Mouse (Mus musculus) embryonic fibroblast, embryonic 13.5 days (primary cell): Measurements from ENCODE around the gene Wnt4. TPM values are rescaled to one million over a fixed set of nuclear protein-coding genes. Genes with fewer than 3 reads are reported as not detected.

Experiments
- H3K27ac ChIP-seq: 2 replicates; pipeline ENCODE4 v1.5.1; 2012; ENCODE audit warnings: low read length, control low read depth, inconsistent platforms; ENCODE audit not compliant: insufficient read depth
- H3K4me1 ChIP-seq: 2 replicates; pipeline ENCODE4 v1.6.1; 2011; ENCODE audit warnings: low read length; ENCODE audit not compliant: control insufficient read depth, insufficient read depth
- H3K4me3 ChIP-seq: 2 replicates; pipeline ENCODE4 v1.5.1; 2011; ENCODE audit warnings: mild to moderate bottlenecking, control low read depth, low read length; ENCODE audit not compliant: insufficient read depth
- CTCF ChIP-seq: IDR thresholded peaks from 2 replicates; pipeline ENCODE4 v1.5.1; 2011; ENCODE audit warnings: mild to moderate bottlenecking, control low read depth, low read length, moderate library complexity, borderline replicate concordance; ENCODE audit not compliant: insufficient read depth
- POLR2A ChIP-seq: IDR thresholded peaks from 2 replicates; pipeline ENCODE4 v1.6.1; 2011; ENCODE audit warnings: low read depth, mild to moderate bottlenecking, control low read depth, low read length, moderate library complexity
- polyA plus RNA-seq: library from polyadenylated mRNA; stranded (reverse); fragments of >200 nt; gene quantifications from 2 replicates; pipeline ENCODE4 v1.2.4, GENCODE M21; 2011; ENCODE audit warnings: low read depth; ENCODE audit not compliant: missing spikeins, insufficient read length

The Wnt4 gene
- polyA plus RNA-seq, result 2.2 and 4.7 TPM in 2 replicates

DNA sequence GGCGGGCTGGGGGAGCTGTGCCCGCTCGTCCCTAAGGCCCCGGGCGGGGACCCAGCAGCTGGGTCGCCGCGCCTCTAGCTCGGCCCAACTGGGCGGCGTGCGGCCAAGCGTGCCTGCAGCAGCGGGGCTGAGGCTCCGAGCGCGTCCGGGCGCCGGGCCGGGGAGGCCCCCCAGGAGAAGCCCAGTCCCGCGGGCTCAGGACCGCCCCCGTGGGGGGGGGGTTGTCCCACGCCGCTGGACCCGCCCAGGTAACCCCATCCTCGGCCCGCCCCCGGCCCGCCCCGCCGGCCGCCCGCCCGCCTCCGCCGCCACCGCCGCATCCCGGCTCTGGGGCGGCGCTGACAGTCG lies at the start of gene Wnt4:
Wnt4 (plus strand) TSS at position 324 of the 348 bp plus-strand sequence.
- Histone ChIP-seq H3K4me1 (no peaks in the 10 kb centered on the region), H3K27ac (no peak within 1 kb of the TSS)
- no peak for TF ChIP-seq CTCF
- TF ChIP-seq POLR2A, result no peak

DNA sequence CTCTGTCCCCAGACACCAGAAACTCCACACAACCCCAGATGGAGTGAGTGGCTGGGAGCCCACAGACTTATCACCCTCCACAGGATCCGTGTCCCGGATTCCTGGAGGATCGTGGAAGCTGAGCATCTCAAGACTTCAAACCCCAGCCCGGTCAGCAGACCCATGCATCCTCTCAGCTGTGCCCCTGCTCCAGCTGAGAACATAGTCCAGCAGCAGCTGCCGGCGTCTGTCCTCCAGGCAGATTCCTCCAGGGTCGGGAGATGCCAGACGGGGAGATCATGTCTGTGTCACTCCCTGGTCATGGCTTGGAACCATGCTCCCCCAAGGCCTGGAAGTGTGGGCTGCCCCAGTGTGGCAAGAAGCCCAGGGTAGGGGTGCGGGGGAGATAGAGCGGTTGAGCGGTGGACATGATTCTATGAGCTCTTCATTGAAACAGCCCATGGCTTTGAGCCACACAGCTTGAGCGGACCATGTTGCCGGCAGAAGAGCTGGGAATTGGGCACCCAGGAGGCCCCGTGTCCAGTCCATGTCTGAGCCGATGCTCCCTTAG lies 48.6 kb upstream of the Wnt4 start:
- Histone ChIP-seq H3K4me3 (no peak overlapping the region), H3K4me1 (peaks cover 4% of the 10 kb centered on the region), H3K27ac (no peak overlapping the region)
- TF ChIP-seq POLR2A (no peak), CTCF (no peak)

More for the DNA sequence above, at the start of gene Wnt4:
- H3K4me3 ChIP-seq, result peak within 1 kb of the TSS; percentile 24

DNA sequence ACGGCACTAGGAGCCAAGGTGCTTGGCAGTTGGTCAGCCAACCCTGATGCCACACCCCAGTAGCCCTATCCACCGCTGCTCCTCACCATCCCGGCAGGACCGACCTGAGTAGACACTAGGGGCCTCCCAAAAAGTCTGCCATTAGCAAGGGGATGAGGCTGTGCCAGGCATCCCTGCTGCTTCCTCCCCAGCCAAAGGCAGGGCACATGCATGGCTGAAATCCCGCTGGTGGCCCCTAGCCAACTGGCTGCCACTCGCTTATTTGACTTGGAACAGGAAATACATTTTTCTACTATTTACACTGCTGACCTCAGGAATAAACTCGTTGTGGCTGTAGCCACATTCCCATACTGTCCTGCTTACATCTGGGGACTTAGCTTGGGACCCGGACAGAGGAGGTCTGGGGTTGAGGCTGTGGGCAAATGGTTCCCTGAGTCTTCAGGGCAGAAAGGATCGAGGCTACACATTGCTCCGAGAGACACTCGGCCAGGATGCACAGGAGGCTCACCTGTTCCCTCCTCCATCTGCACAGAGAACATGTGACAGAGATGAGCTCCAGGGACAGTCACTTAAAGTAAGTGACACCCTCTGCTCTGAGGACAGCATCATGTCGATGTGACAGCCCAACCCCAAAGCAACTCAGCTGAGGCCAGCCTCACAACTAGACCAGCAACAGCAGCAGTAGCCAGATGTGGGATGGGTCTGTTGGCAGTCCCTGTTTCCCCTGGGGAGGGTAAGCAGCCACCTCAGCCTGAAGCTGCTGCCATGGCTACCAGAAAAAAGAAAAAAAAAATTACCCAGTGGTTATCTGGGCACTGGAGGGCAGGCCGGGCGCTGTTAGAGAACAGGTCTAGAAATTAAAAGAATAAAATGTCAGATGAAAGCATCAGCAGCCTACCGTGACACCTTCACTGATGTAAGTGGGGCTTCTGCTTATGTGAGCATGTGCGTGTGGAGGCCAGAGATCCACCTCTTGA lies 45.5 kb upstream of the Wnt4 start:
- Histone ChIP-seq H3K27ac (no peak overlapping the region), H3K4me3 (no peak overlapping the region), H3K4me1 (peaks cover 4% of the 10 kb centered on the region)
- TF ChIP-seq CTCF, result no peak
- TF ChIP-seq POLR2A, result no peak

DNA sequence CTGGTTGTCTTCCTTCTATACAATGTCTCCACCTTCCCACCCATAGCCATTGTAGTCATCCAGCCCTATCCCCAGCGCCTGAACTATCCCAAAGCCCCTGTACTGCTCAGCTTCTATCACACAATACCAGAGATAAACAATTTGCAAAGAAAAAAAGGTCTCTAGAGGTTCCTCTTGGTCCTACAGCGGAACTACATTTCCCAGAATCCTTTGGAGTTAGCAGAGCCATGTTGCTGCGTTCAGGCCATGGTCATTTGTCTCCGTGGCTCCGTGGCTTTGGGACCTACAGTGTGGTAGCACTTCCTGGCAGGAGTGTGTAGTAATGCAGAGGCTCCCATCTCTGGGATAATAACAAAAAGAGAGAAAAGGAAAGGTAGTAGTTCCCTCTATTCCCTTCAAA lies 43.7 kb upstream of the Wnt4 start:
- H3K4me1 ChIP-seq, result peaks cover 4% of the 10 kb centered on the region
- no peak for TF ChIP-seq POLR2A
- no peak for TF ChIP-seq CTCF
- H3K4me3 ChIP-seq, result no peak overlapping the region
- H3K27ac ChIP-seq, result no peak overlapping the region

DNA sequence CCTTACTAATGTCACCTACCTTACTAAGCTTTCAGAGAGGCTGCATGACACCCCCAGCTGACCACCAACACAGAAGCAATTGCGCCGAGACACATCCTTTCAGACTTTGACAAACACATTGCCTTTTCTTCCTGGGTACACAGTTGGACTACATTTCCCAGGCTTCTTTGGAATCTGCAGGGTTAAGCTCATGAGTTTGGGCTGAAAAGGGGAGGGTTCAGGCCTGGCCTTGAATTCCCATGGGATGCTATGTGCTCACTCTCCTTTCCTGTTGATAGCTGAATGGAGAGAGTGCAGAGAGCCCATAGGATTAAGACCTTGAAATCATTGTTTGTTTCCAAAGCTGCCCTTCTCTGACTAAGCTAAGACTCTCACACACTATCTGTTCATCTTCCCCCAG lies 42.8 kb upstream of the Wnt4 start:
- no peak for TF ChIP-seq CTCF
- TF ChIP-seq POLR2A, result no peak
- no peak overlapping the region for H3K27ac ChIP-seq

DNA sequence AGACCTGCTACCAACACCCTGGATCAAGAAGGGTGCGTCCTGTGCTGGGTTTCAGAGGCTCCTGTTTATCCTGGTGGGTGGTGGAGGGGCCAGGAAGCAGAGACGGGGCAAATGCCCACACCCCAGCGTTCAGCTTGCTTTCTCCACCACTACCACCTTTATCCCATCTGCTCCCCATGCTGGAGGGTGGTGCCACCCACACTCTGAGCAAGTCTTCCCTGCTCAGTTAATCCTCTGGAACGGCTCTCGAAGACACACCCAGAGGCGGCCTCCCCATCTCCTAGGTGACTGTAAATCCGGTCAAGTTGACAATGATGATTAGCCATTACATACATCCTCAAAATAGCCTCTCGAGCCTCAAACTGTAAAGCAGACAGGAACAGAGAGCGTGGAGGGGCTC lies 41.9 kb upstream of the Wnt4 start:
- H3K27ac ChIP-seq, result no peak overlapping the region
- TF ChIP-seq CTCF (no peak), POLR2A (no peak)
- no peak overlapping the region for H3K4me3 ChIP-seq
- peaks cover 4% of the 10 kb centered on the region for H3K4me1 ChIP-seq

More for the DNA sequence above, 42.8 kb upstream of the Wnt4 start:
- Histone ChIP-seq H3K4me1 (peaks cover 4% of the 10 kb centered on the region), H3K4me3 (no peak overlapping the region)

DNA sequence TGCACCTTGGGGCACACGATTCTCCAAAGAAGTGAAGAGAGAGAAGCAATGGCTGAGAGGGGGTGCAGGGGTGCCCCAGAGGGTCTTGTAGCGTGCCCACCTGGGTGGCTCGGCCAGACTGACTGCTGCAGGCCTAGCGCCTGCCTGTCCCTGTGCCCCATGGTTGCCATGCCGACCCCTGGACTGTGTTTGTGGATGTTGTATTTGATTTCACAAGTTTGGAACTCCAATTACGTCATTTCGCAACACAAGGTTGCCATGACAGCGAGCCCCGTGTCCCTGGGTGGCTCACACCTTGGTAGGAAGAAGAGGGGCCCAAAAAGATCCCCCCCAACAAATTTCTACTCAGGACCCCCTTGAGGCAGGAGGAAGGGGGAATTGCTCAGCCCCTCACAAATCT lies 32.4 kb upstream of the Wnt4 start:
- Histone ChIP-seq H3K27ac (no peak overlapping the region), H3K4me3 (no peak overlapping the region), H3K4me1 (no peaks in the 10 kb centered on the region)
- TF ChIP-seq CTCF (no peak), POLR2A (no peak)

DNA sequence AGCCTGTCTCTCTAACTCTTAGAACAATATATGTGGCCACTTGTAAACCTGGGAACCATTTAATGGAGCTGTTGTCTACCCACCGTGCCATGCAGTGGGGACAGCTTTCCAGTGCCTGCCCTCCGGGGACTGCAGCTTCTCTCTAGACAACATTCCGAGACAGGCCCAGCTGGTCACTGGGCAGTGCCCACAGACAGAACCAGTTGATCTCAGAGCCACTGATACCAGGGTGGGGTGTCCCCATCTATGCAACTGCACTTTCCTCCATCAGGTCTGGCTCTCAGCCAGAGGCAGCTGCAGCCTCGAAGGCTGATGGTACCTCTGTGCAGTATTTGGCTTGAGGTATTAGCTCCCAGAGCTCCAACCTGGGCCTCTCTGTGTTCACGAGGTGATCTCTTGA lies 27.0 kb upstream of the Wnt4 start:
- no peak for TF ChIP-seq CTCF
- TF ChIP-seq POLR2A, result no peak
- H3K27ac ChIP-seq, result no peak overlapping the region
- no peaks in the 10 kb centered on the region for H3K4me1 ChIP-seq
- no peak overlapping the region for H3K4me3 ChIP-seq

DNA sequence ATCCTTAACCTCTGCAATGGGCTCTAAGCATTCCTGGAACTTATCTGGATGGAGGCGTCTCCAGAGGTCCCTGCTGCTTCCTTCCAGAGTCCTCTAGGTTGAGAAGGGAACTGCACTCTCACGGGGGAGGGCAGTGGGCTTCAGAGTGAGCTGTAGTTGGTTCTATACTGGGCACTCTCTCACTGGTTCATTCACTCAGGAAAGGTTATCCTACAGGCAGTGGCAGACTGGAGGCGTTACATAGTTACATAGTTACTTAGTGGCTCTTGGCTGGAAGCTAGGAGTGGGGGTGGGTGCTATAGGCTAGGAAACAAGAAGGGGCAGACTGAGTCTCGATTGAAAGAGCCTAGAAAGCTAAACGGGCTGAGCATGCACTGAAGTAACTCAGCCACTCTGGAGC lies 26.4 kb upstream of the Wnt4 start:
- TF ChIP-seq CTCF (no peak), POLR2A (no peak)
- no peak overlapping the region for H3K27ac ChIP-seq

DNA sequence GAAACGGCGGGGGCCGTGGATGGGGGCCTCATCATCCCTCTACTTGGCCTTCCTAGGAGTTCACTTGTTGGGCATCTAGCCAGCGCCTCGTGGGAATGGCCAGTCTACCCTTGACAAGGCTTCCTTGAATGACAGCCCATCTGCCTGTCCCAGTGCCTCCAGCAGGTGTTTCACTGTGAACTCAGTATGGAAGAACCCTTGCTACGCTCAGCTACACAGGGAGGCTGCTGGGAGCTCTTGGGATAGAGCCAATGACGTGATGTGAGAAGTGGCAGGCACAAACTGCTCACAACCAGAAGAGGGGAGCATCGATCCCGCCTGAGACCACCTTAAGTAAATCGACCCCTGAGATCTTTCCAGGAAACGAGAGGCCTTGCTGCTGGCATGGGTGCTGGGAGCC lies 23.7 kb upstream of the Wnt4 start:
- TF ChIP-seq POLR2A (no peak), CTCF (no peak)
- Histone ChIP-seq H3K27ac (no peak overlapping the region), H3K4me1 (no peaks in the 10 kb centered on the region), H3K4me3 (no peak overlapping the region)

More for the DNA sequence above, 26.4 kb upstream of the Wnt4 start:
- H3K4me1 ChIP-seq, result no peaks in the 10 kb centered on the region
- no peak overlapping the region for H3K4me3 ChIP-seq
